Mouse (Mus musculus): ENCODE measurements around the gene Bmi1. TPM values are rescaled to one million over a fixed set of nuclear protein-coding genes. Genes with fewer than 3 reads are reported as not detected.

Gene Bmi1
- total RNA-seq, 1 experiment: 13.6 TPM

DNA sequence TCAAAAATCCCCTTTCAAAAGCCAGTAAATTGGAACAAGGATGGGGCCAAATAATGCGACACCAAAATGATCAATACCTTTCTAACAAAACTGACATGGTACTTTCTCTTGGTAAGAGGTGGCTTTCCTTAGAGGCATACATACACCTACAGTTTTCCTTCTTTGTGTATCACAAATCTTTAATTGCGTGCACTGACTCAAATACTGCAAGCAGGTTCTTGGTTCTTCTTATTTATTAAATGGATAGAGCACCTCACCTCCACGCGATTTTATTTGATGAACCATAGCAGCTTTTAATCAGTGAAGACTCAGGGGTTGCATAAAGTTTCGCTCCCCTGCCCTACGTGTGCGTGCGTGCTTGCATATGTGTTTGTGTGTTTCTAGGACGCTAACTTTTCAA is 13.9 kb downstream of the Bmi1 start:
- H3K4me3 ChIP-seq (ENCODE audit: insufficient read depth in 1 of 2, low read depth in 1 of 2, low read length in 2 of 2, poor library complexity in 1 of 2, severe bottlenecking in 1 of 2): no peak overlapping the region
- no peaks in the 10 kb centered on the region for H3K36me3 ChIP-seq (ENCODE audit: control insufficient read depth, insufficient read depth, low read length, poor library complexity, severe bottlenecking)
- no peak for TF ChIP-seq HCFC1 (IDR thresholded peaks at IDR 0.05; ENCODE audit: borderline replicate concordance, insufficient read depth, low read length)
- H3K9ac ChIP-seq (ENCODE audit: insufficient read depth, low read depth, low read length, poor library complexity, severe bottlenecking): no peak overlapping the region
- DNase-seq (ENCODE audit: low read depth, low spot score): no peak
- in situ Hi-C loops (cut with MboI; ENCODE audit: low sequenced_read_pairs in 2 of 2, unreplicated experiment in 2 of 2): loop anchor here in 1 of 2 experiments (5.0 to 10.0 kb wide), 3 partner anchors 83 to 754 kb away; partner anchors contain the start of gene Ptf1a
- no peaks in the 10 kb centered on the region for H3K4me1 ChIP-seq (ENCODE audit: control insufficient read depth in 2 of 2, insufficient read depth in 2 of 2, low read length in 2 of 2, poor library complexity in 1 of 2)
- no peak overlapping the region for H3K27ac ChIP-seq (ENCODE audit: insufficient read depth, low read depth, low read length, poor library complexity, severe bottlenecking)
- H3K9me3 ChIP-seq (ENCODE audit: control insufficient read depth, insufficient read depth, low read depth, low read length): no peaks in the 10 kb centered on the region

DNA sequence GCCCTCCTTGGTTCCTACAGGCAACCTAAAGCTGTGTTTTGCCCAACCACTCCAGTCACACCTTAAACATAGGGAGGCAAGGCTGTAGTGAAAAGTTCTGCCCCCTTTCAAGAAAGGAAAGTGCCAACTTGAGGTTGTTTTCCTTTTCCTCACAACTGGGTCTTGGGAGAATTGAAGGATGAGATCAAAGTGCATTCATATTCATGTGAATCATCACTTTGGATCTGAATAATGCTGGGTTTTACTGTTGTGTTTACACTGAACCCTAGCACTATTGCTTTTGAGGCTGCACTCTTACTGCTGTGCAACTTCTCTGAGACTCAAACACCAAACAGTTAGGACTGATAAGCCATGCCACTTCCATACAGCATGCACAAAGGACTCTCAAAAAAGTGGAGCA is 15.2 kb downstream of the Bmi1 start:
- no peaks in the 10 kb centered on the region for H3K4me1 ChIP-seq (ENCODE audit: control insufficient read depth in 2 of 2, insufficient read depth in 2 of 2, low read length in 2 of 2, poor library complexity in 1 of 2)
- no peak for TF ChIP-seq MAFK (IDR thresholded peaks at IDR 0.05; ENCODE audit: insufficient read depth, low read depth, low read length)
- H3K27ac ChIP-seq (ENCODE audit: insufficient read depth, low read depth, low read length, poor library complexity, severe bottlenecking): no peak overlapping the region
- H3K36me3 ChIP-seq (ENCODE audit: control insufficient read depth, insufficient read depth, low read length, poor library complexity, severe bottlenecking): no peaks in the 10 kb centered on the region
- H3K4me3 ChIP-seq (ENCODE audit: insufficient read depth in 1 of 2, low read depth in 1 of 2, low read length in 2 of 2, poor library complexity in 1 of 2, severe bottlenecking in 1 of 2): no peak overlapping the region
- H3K9ac ChIP-seq (ENCODE audit: insufficient read depth, low read depth, low read length, poor library complexity, severe bottlenecking): no peak overlapping the region
- in situ Hi-C loops (cut with MboI; ENCODE audit: low sequenced_read_pairs in 2 of 2, unreplicated experiment in 2 of 2): loop anchor here in 1 of 2 experiments (5.0 to 10.0 kb wide), 3 partner anchors 85 to 753 kb away; partner anchors contain the start of gene Ptf1a
- DNase-seq (ENCODE audit: low read depth, low spot score): no peak
- no peaks in the 10 kb centered on the region for H3K9me3 ChIP-seq (ENCODE audit: control insufficient read depth, insufficient read depth, low read depth, low read length)

DNA sequence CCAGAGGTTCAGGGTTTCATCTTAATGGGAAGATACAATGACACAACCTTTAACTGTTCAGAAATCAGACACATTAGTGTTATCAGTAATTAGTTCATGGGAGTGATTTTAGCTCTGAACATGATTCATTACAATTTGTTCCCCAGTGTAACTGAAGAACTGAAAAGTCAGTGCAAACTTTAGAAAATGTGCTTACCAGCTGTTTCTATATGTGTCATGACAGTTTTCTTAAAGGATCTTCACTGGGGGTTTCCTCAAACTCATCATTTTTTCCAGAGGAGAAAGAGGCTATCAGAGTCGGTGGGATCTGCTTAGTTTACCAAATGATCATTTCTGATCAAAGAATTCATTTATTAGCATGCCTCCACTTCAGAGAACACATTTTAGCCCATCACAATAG is 15.7 kb downstream of the Bmi1 start:
- in situ Hi-C loops (cut with MboI; ENCODE audit: low sequenced_read_pairs in 2 of 2, unreplicated experiment in 2 of 2): loop anchor here in 1 of 2 experiments (5.0 to 10.0 kb wide), 3 partner anchors 85 to 752 kb away; partner anchors contain the start of gene Ptf1a
- Histone ChIP-seq H3K36me3 (ENCODE audit: control insufficient read depth, insufficient read depth, low read length, poor library complexity, severe bottlenecking) (no peaks in the 10 kb centered on the region), H3K9ac (ENCODE audit: insufficient read depth, low read depth, low read length, poor library complexity, severe bottlenecking) (no peak overlapping the region), H3K4me3 (ENCODE audit: insufficient read depth in 1 of 2, low read depth in 1 of 2, low read length in 2 of 2, poor library complexity in 1 of 2, severe bottlenecking in 1 of 2) (no peak overlapping the region), H3K4me1 (ENCODE audit: control insufficient read depth in 2 of 2, insufficient read depth in 2 of 2, low read length in 2 of 2, poor library complexity in 1 of 2) (no peaks in the 10 kb centered on the region), H3K9me3 (ENCODE audit: control insufficient read depth, insufficient read depth, low read depth, low read length) (no peaks in the 10 kb centered on the region), H3K27ac (ENCODE audit: insufficient read depth, low read depth, low read length, poor library complexity, severe bottlenecking) (no peak overlapping the region)
- no peak for DNase-seq (ENCODE audit: low read depth, low spot score)
- TF ChIP-seq HCFC1 (IDR thresholded peaks at IDR 0.05; ENCODE audit: borderline replicate concordance, insufficient read depth, low read length) (no peak), ZC3H11A (IDR thresholded peaks at IDR 0.05; ENCODE audit: borderline replicate concordance, low read depth, low read length) (no peak), ZNF384 (IDR thresholded peaks at IDR 0.05; ENCODE audit: low read depth, low read length) (no peak), MAFK (IDR thresholded peaks at IDR 0.05; ENCODE audit: insufficient read depth, low read depth, low read length) (no peak), CHD2 (IDR thresholded peaks at IDR 0.05; ENCODE audit: low read depth, low read length) (no peak)

DNA sequence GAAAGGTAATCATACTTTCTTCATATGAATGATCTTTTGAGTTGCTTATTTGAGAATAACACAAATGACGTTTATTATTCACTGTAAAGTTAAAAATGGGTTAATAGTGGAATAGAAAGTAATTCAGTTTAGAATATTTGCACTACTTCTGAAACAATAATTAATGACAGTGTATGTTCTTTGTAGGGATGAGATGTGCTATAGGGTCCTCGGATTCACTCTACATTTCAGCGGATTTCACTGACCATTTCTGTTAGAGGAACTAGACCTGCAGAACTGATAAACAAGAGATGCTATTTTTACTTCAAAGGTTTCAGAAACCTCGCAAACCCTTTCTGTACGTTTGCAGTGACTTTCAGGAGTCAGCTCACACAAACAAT is 16.7 kb downstream of the Bmi1 start:
- Histone ChIP-seq H3K4me1 (ENCODE audit: control insufficient read depth in 2 of 2, insufficient read depth in 2 of 2, low read length in 2 of 2, poor library complexity in 1 of 2) (no peaks in the 10 kb centered on the region), H3K9ac (ENCODE audit: insufficient read depth, low read depth, low read length, poor library complexity, severe bottlenecking) (no peak overlapping the region), H3K4me3 (ENCODE audit: insufficient read depth in 1 of 2, low read depth in 1 of 2, low read length in 2 of 2, poor library complexity in 1 of 2, severe bottlenecking in 1 of 2) (no peak overlapping the region), H3K27ac (ENCODE audit: insufficient read depth, low read depth, low read length, poor library complexity, severe bottlenecking) (no peak overlapping the region), H3K36me3 (ENCODE audit: control insufficient read depth, insufficient read depth, low read length, poor library complexity, severe bottlenecking) (no peaks in the 10 kb centered on the region), H3K9me3 (ENCODE audit: control insufficient read depth, insufficient read depth, low read depth, low read length) (no peaks in the 10 kb centered on the region)
- in situ Hi-C loops (cut with MboI; ENCODE audit: low sequenced_read_pairs in 2 of 2, unreplicated experiment in 2 of 2): loop anchor here in 1 of 2 experiments (5.0 to 10.0 kb wide), 3 partner anchors 86 to 751 kb away; partner anchors contain the start of gene Ptf1a
- no peak for TF ChIP-seq ZNF384 (IDR thresholded peaks at IDR 0.05; ENCODE audit: low read depth, low read length)
- no peak for TF ChIP-seq ZC3H11A (IDR thresholded peaks at IDR 0.05; ENCODE audit: borderline replicate concordance, low read depth, low read length)
- no peak for TF ChIP-seq CHD2 (IDR thresholded peaks at IDR 0.05; ENCODE audit: low read depth, low read length)
- TF ChIP-seq MAFK (IDR thresholded peaks at IDR 0.05; ENCODE audit: insufficient read depth, low read depth, low read length): no peak
- no peak for TF ChIP-seq HCFC1 (IDR thresholded peaks at IDR 0.05; ENCODE audit: borderline replicate concordance, insufficient read depth, low read length)
- no peak for DNase-seq (ENCODE audit: low read depth, low spot score)

DNA sequence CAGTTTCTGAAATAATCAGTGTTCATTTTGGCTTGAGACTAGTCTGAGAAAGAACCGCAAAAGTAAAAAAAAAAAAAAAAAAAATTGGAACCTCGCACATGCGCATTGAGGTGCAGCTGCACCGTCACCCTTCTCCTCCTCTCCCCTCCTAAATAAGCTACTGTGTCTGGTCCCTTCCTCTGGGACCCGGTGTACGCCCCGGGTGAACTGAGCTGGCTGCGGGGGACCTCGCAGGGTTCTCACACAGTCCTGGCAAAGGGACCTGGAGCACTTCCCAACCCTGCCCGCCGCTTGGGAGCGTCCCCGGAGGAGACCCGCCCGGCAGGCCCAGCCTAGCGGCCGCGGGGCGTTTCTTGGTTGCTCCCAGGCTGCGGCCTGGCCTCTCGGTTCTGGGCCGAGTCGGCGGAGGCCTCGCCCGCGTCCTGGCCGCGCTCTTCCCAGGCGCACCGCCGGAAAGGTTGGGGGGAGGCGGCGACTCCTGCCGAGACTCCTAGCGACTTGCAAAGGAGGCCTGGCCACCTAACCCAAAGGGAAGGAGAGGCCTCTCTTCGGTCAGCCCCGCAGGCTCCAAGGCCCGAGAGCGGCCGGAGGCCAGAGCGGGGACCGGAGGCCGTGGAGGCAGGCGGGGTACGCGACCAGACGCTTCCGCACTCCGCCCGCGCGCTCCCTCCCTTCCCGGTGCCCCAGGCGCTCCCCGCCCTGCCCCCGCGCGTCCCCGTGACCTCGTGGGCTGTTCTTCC is 17.2 kb downstream of the Bmi1 start, which contains the start of gene Spag6:
Gene Spag6, plus strand, starts transcription at position 162 of the 740 bp plus-strand sequence.
- no peak for DNase-seq (ENCODE audit: low read depth, low spot score)
- Histone ChIP-seq H3K4me3 (ENCODE audit: insufficient read depth in 1 of 2, low read depth in 1 of 2, low read length in 2 of 2, poor library complexity in 1 of 2, severe bottlenecking in 1 of 2) (peak within 1 kb of the TSS; percentile 50 to 59), H3K27ac (ENCODE audit: insufficient read depth, low read depth, low read length, poor library complexity, severe bottlenecking) (no peak within 1 kb of the TSS), H3K9me3 (ENCODE audit: control insufficient read depth, insufficient read depth, low read depth, low read length) (no peaks in the 10 kb centered on the region), H3K4me1 (ENCODE audit: control insufficient read depth in 2 of 2, insufficient read depth in 2 of 2, low read length in 2 of 2, poor library complexity in 1 of 2) (no peaks in the 10 kb centered on the region), H3K9ac (ENCODE audit: insufficient read depth, low read depth, low read length, poor library complexity, severe bottlenecking) (peak within 1 kb of the TSS; percentile 67), H3K36me3 (ENCODE audit: control insufficient read depth, insufficient read depth, low read length, poor library complexity, severe bottlenecking) (no peaks in the 10 kb centered on the region)
- in situ Hi-C loops (cut with MboI; ENCODE audit: low sequenced_read_pairs in 2 of 2, unreplicated experiment in 2 of 2): loop anchor here in 1 of 2 experiments (5.0 to 10.0 kb wide), 3 partner anchors 87 to 751 kb away; partner anchors contain the start of gene Ptf1a
- TF ChIP-seq HCFC1 (IDR thresholded peaks at IDR 0.05; ENCODE audit: borderline replicate concordance, insufficient read depth, low read length) (no peak), ZC3H11A (IDR thresholded peaks at IDR 0.05; ENCODE audit: borderline replicate concordance, low read depth, low read length) (no peak), CHD2 (IDR thresholded peaks at IDR 0.05; ENCODE audit: low read depth, low read length) (no peak), ZNF384 (IDR thresholded peaks at IDR 0.05; ENCODE audit: low read depth, low read length) (peak; percentile 99), MAFK (IDR thresholded peaks at IDR 0.05; ENCODE audit: insufficient read depth, low read depth, low read length) (no peak)

Measured in ES-E14 (cell line).